Mouse (Mus musculus) gastrocnemius, postnatal 14 days (tissue): ENCODE results near the gene Fdxr. TPM values are rescaled to one million over a fixed set of nuclear protein-coding genes. Genes with fewer than 3 reads are reported as not detected.

ENCODE experiments used
- DNase-seq: peaks from one replicate; pipeline ENCODE4 v3.0.0; 2021; ENCODE audit warnings: mixed read lengths
- intact Hi-C: fragments of 180-260 bp; cut with DNase I; formaldehyde crosslinking; loops from one replicate; pipeline ENCODE4 v1.15.1; 2025; ENCODE audit warnings: low total_unique reads
- total RNA-seq, 2 experiments: library from RNA; stranded (reverse); gene quantifications; 2 replicates each; pipeline ENCODE4 v1.2.3; 2021

The Fdxr gene
- total RNA-seq, 2 experiments from 2014 or later: 5.4 to 6.0 TPM

GRCm38 (mm10) chr11:115273735-115274134 lies 3.1 kb downstream of the Fdxr start:
- no peak for DNase-seq
- intact Hi-C loops: loop anchor here (5.0 kb wide), 1 partner anchor 51 kb away; no protein-coding TSS in a partner anchor

- no peak for DNase-seq
- intact Hi-C loops: loop anchor here (5.0 kb wide), 1 partner anchor 51 kb away; no protein-coding TSS in a partner anchor
These were observed 3.9 kb downstream of the Fdxr start for GRCm38 (mm10) chr11:115272894-115273498.

- no peak for DNase-seq
- intact Hi-C loops: loop anchor here (2.0 to 5.0 kb wide), 2 partner anchors 49 to 69 kb away; no protein-coding TSS in a partner anchor
These were observed 5.4 kb downstream of the Fdxr start for GRCm38 (mm10) chr11:115271481-115271880.

- intact Hi-C loops: loop anchor here (2.0 to 5.0 kb wide), 2 partner anchors 49 to 68 kb away; no protein-coding TSS in a partner anchor
- DNase-seq: no peak
These were observed 5.8 kb downstream of the Fdxr start for GRCm38 (mm10) chr11:115271052-115271451.

- DNase-seq: peak; percentile 70
- intact Hi-C loops: loop anchor here (2.0 to 5.0 kb wide), 2 partner anchors 48 to 68 kb away; no protein-coding TSS in a partner anchor
These were observed 6.5 kb downstream of the Fdxr start for GRCm38 (mm10) chr11:115270148-115270861.

- intact Hi-C loops: loop anchor here (2.0 to 5.0 kb wide), 2 partner anchors 47 to 67 kb away; no protein-coding TSS in a partner anchor
- DNase-seq: no peak
These were observed 7.4 kb downstream of the Fdxr start for GRCm38 (mm10) chr11:115269330-115270066.

GRCm38 (mm10) chr11:115267958-115268357 lies 8.9 kb downstream of the Fdxr start:
- no peak for DNase-seq
- intact Hi-C loops: no loop called here

GRCm38 (mm10) chr11:115267061-115267883 lies 9.6 kb downstream of the Fdxr start, which contains the start of gene Grin2c:
TSS of gene Grin2c (minus strand) at chr11:115267243.
- no peak for DNase-seq
- intact Hi-C loops: no loop called here

GRCm38 (mm10) chr11:115266400-115266778 lies 10.5 kb downstream of the Fdxr start:
- no peak for DNase-seq
- intact Hi-C loops: no loop called here

- intact Hi-C loops: no loop called here
- DNase-seq: no peak
These were observed 11.0 kb downstream of the Fdxr start for GRCm38 (mm10) chr11:115265771-115266399.

GRCm38 (mm10) chr11:115264862-115265668 lies 11.8 kb downstream of the Fdxr start:
- no peak for DNase-seq
- intact Hi-C loops: no loop called here

- DNase-seq: no peak
- intact Hi-C loops: no loop called here
These were observed 12.6 kb downstream of the Fdxr start for GRCm38 (mm10) chr11:115264136-115264861.

GRCm38 (mm10) chr11:115262954-115263353 lies 13.9 kb downstream of the Fdxr start:
- intact Hi-C loops: no loop called here
- DNase-seq: no peak

- no peak for DNase-seq
- intact Hi-C loops: no loop called here
These were observed 17.7 kb downstream of the Fdxr start for GRCm38 (mm10) chr11:115259134-115259533.

- intact Hi-C loops: no loop called here
- no peak for DNase-seq
These were observed 18.9 kb downstream of the Fdxr start for GRCm38 (mm10) chr11:115257775-115258510.

GRCm38 (mm10) chr11:115251258-115251657 lies 25.6 kb downstream of the Fdxr start:
- intact Hi-C loops: no loop called here
- DNase-seq: no peak
